Comparison of ENCODE assay signal across 7 mouse cellular contexts in the genomic region with DNA sequence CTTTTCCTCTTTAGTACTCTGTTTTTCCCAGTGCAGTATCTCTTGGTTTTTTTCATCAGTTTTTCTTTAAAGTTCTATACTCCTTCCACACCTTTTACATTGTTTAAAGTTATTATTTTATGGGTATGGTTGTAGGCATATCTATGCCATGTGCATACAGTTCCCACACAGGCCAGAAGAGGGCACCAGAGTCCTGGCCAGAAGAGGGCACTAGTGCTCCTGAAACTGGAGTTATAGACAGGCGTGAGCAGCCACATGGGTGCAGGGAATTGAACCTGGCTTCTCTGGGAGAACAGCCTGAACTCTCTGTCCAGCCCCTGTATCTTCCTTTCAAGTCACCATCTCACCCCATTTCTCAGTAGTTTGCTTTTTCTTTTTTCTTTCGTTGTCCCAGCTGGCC. TPM values are rescaled to one million over a fixed set of nuclear protein-coding genes. Genes with fewer than 3 reads are reported as not detected.
DNase-seq lines count a peak whose midpoint lies in the region; ATAC-seq and TF ChIP-seq lines count a peak whose summit lies in the region.

No protein-coding gene starts in this region.

- WGBS in midbrain, embryonic 14.5 days, result 36% methylated on average over 2 of the region's 2 CpGs
- 46% methylated on average over 2 of the region's 2 CpGs for WGBS in midbrain, embryonic 16.5 days

- no peak overlapping the region for H3K4me3 ChIP-seq in midbrain, embryonic 14.5 days (replicated peaks; ENCODE audit: low read depth, low read length)
- H3K4me3 ChIP-seq in midbrain, embryonic 16.5 days (ENCODE audit: low read depth, low read length), result no peak overlapping the region
- no peak overlapping the region for H3K4me3 ChIP-seq in gastrocnemius, adult 2 months

- H3K36me3 ChIP-seq in midbrain, embryonic 14.5 days (ENCODE audit: control insufficient read depth, insufficient read depth, low read length), result no peaks in the 10 kb centered on the region
- H3K36me3 ChIP-seq in midbrain, embryonic 16.5 days (ENCODE audit: control insufficient read depth, insufficient read depth, low read length), result no peaks in the 10 kb centered on the region

- no peaks in the 10 kb centered on the region for H3K4me1 ChIP-seq in midbrain, embryonic 14.5 days (ENCODE audit: control insufficient read depth, insufficient read depth, low read length)
- H3K4me1 ChIP-seq in midbrain, embryonic 16.5 days (ENCODE audit: control insufficient read depth, insufficient read depth, low read length), result no peaks in the 10 kb centered on the region

- peak; percentile 84 for TF ChIP-seq CTCF in brain, embryonic 14.5 days (IDR thresholded peaks at IDR 0.05; ENCODE audit: borderline replicate concordance, extremely low read depth, insufficient read depth, insufficient read length)
- no peak; the same call in none of the 2 replicates for TF ChIP-seq CTCF in gastrocnemius, adult 2 months (IDR thresholded peaks at IDR 0.05)

- no peak for TF ChIP-seq POLR2A in brain, embryonic 14.5 days (IDR thresholded peaks at IDR 0.05; ENCODE audit: borderline replicate concordance, extremely low read depth, insufficient read depth, insufficient read length, poor library complexity, severe bottlenecking)

- ATAC-seq in midbrain, embryonic 14.5 days (ENCODE audit: low FRiP score, low TSS enrichment), result no peak
- no peak for ATAC-seq in midbrain, embryonic 16.5 days
- peak; percentile 49 for ATAC-seq in neutrophil, adult 5-6 weeks (ENCODE audit: extremely low read depth, insufficient number of reproducible peaks, low FRiP score, poor library complexity, severe bottlenecking)

- H3K27me3 ChIP-seq in midbrain, embryonic 14.5 days (ENCODE audit: control insufficient read depth, insufficient read depth, low read length), result no peaks in the 10 kb centered on the region
- H3K27me3 ChIP-seq in midbrain, embryonic 16.5 days (ENCODE audit: control insufficient read depth, insufficient read depth, low read depth, low read length), result no peaks in the 10 kb centered on the region

- no peak overlapping the region for H3K4me2 ChIP-seq in midbrain, embryonic 14.5 days (ENCODE audit: low read length)
- H3K4me2 ChIP-seq in midbrain, embryonic 16.5 days (ENCODE audit: low read length), result no peak overlapping the region

- no peak overlapping the region for H3K9ac ChIP-seq in midbrain, embryonic 14.5 days (replicated peaks; ENCODE audit: low read length)
- H3K9ac ChIP-seq in midbrain, embryonic 16.5 days (ENCODE audit: low read depth, low read length), result no peak overlapping the region

- DNase-seq in midbrain, embryonic 14.5 days, result peak; percentile 72
- peak; percentile 55 for DNase-seq in MEL-GATA-1-ER (ENCODE audit: extremely low read depth, low read depth)
- DNase-seq in brain, embryonic 14.5 days (ENCODE audit: low read depth), result peak; percentile 58
- DNase-seq in gastrocnemius, adult 2 months, result peak; percentile 83
- DNase-seq in left cerebral cortex, postnatal 4 days, result peak; percentile 78

- H3K27ac ChIP-seq in midbrain, embryonic 14.5 days (replicated peaks; ENCODE audit: low read depth, low read length), result no peak overlapping the region
- H3K27ac ChIP-seq in midbrain, embryonic 16.5 days (ENCODE audit: low read length), result no peak overlapping the region
- no peak overlapping the region for H3K27ac ChIP-seq in gastrocnemius, adult 2 months

- intact Hi-C loops in gastrocnemius, adult 2 months (cut with DNase I), result loop anchor here (2.0 kb wide), 1 partner anchor 74 kb away; no protein-coding TSS in a partner anchor
- intact Hi-C loops in left cerebral cortex, postnatal 4 days (cut with DNase I), result loop anchor here (10.0 kb wide), 1 partner anchor 106 kb away; no protein-coding TSS in a partner anchor

- H3K9me3 ChIP-seq in midbrain, embryonic 14.5 days (ENCODE audit: control insufficient read depth, low read length), result peaks cover 4% of the 10 kb centered on the region; the same call in 1 of the 2 replicates
- no peaks in the 10 kb centered on the region; the same call in 1 of the 2 replicates for H3K9me3 ChIP-seq in midbrain, embryonic 16.5 days (replicated peaks; ENCODE audit: control insufficient read depth, low read length, poor library complexity, severe bottlenecking)

RNA-seq across cellular contexts. Expression of a gene that starts 12.9 kb away (rescaled TPM):
- 0.12 and 0.84 TPM in 2 replicates for polyA plus RNA-seq in midbrain, embryonic 14.5 days (2014; fragmentation: Nextera tagmentation; extraction: Ambion mirVana)
- 0.72 and 0.85 TPM in 2 replicates for polyA plus RNA-seq in midbrain, embryonic 16.5 days (2015; fragmentation: Nextera tagmentation; extraction: Ambion mirVana)
- polyA plus RNA-seq in brain, embryonic 14.5 days (2012; rRNA removed), result 2.3 and 3.6 TPM in 2 replicates
- 1 to 10 TPM; 4.3 to 8.7 TPM for total RNA-seq in gastrocnemius, adult 2 months (2021)
- total RNA-seq in left cerebral cortex, postnatal 4 days (2021), result 1 to 10 TPM; 3.1 to 3.6 TPM
- total RNA-seq in neutrophil, adult 5-6 weeks (2017), result 0.47 and 1.4 TPM in 2 replicates

RNA-seq across cellular contexts. Expression of a gene that starts 16.6 kb away (rescaled TPM):
- 24.0 and 28.9 TPM in 2 replicates for polyA plus RNA-seq in midbrain, embryonic 14.5 days (2014; fragmentation: Nextera tagmentation; extraction: Ambion mirVana)
- 48.2 and 49.4 TPM in 2 replicates for polyA plus RNA-seq in midbrain, embryonic 16.5 days (2015; fragmentation: Nextera tagmentation; extraction: Ambion mirVana)
- polyA plus RNA-seq in brain, embryonic 14.5 days (2012; rRNA removed), result 27.3 and 27.9 TPM in 2 replicates
- total RNA-seq in gastrocnemius, adult 2 months (2021), result 1 to 10 TPM; 2.7 to 5.9 TPM
- 10 to 100 TPM; 50.8 to 51.5 TPM for total RNA-seq in left cerebral cortex, postnatal 4 days (2021)
- 1.2 and 2.2 TPM in 2 replicates for total RNA-seq in neutrophil, adult 5-6 weeks (2017)

RNA-seq across cellular contexts. Expression of a gene that starts 23.4 kb away (rescaled TPM):
- polyA plus RNA-seq in midbrain, embryonic 14.5 days (2014; fragmentation: Nextera tagmentation; extraction: Ambion mirVana), result 4.6 and 5.1 TPM in 2 replicates
- 3.1 and 3.6 TPM in 2 replicates for polyA plus RNA-seq in midbrain, embryonic 16.5 days (2015; fragmentation: Nextera tagmentation; extraction: Ambion mirVana)
- 16.7 and 21.7 TPM in 2 replicates for polyA plus RNA-seq in brain, embryonic 14.5 days (2012; rRNA removed)
- 10 to 100 TPM in 1 of 2 experiments, 1 to 10 TPM in 1; 8.5 to 10.7 TPM for total RNA-seq in gastrocnemius, adult 2 months (2021)
- 10 to 100 TPM; 21.1 to 21.4 TPM for total RNA-seq in left cerebral cortex, postnatal 4 days (2021)
- 6.0 and 7.2 TPM in 2 replicates for total RNA-seq in neutrophil, adult 5-6 weeks (2017)

RNA-seq across cellular contexts. Expression of a gene that starts 25.8 kb away (rescaled TPM):
- polyA plus RNA-seq in midbrain, embryonic 14.5 days (2014; fragmentation: Nextera tagmentation; extraction: Ambion mirVana), result not detected in 2 replicates
- 0.18 TPM in 1 of 2 replicates, not detected in the other for polyA plus RNA-seq in midbrain, embryonic 16.5 days (2015; fragmentation: Nextera tagmentation; extraction: Ambion mirVana)
- polyA plus RNA-seq in brain, embryonic 14.5 days (2012; rRNA removed), result 0.14 TPM in 2 replicates
- total RNA-seq in gastrocnemius, adult 2 months (2021), result 10 to 100 TPM; 36.7 to 77.0 TPM
- total RNA-seq in left cerebral cortex, postnatal 4 days (2021), result not detected
- not detected in 2 replicates for total RNA-seq in neutrophil, adult 5-6 weeks (2017)

RNA-seq across cellular contexts. Expression of a gene that starts 32.1 kb away (rescaled TPM):
- 0.55 TPM in 1 of 2 replicates, not detected in the other for polyA plus RNA-seq in midbrain, embryonic 14.5 days (2014; fragmentation: Nextera tagmentation; extraction: Ambion mirVana)
- polyA plus RNA-seq in midbrain, embryonic 16.5 days (2015; fragmentation: Nextera tagmentation; extraction: Ambion mirVana), result 0.32 and 0.38 TPM in 2 replicates
- 0.77 and 1.3 TPM in 2 replicates for polyA plus RNA-seq in brain, embryonic 14.5 days (2012; rRNA removed)
- total RNA-seq in gastrocnemius, adult 2 months (2021), result under 1 TPM; 0.17 to 0.38 TPM
- total RNA-seq in left cerebral cortex, postnatal 4 days (2021), result under 1 TPM; 0.50 to 0.74 TPM
- total RNA-seq in neutrophil, adult 5-6 weeks (2017), result not detected in 2 replicates

Comparison
In these comparisons a context has a peak if more than half of its experiments do, and no peak if none do; other contexts are left out.
1. RNA of a gene that starts 16.6 kb away (total RNA-seq): 50.8 to 51.5 TPM in left cerebral cortex, postnatal 4 days; 2.7 to 5.9 TPM in gastrocnemius, adult 2 months and 1.2 to 2.2 TPM in neutrophil, adult 5-6 weeks; every median in the first group is over 4 times any median in the second.
2. Peak in every context shown above with its lines, with median percentiles within 50 percentile points of each other: DNase-seq.